Mouse (Mus musculus) kidney, postnatal 4 days (tissue): ENCODE measurements around the gene Ryr1.
A peak's percentile ranks its signal among the peaks of the same experiment; 100 is the strongest.

Experiments used
- DNase-seq, 2 experiments: peaks; one replicate each; pipeline ENCODE4 v3.0.0; 2021; ENCODE audit warnings: mixed read lengths in 2 of 2

Ryr1 gene

DNA sequence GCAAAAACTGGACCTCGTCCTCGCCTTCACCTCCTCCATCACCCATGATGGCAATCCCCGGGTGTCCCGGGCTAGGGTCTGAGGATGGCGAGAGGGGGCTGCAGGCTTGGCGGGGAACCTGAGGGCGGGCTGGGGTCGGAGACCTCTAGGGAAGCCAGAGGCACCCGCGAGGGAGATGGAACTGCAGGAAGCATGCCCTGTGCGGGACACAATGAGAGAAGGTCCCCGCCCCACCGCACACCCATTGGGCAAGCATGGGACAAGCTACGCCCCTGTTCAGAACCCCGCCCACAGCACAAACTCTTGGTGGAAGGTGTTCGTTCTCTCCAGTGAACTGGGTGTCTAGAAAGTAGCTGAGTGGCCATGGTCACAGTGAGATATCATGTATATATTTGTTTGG lies at the start of gene Ryr1:
TSS of gene Ryr1 (minus strand) at position 210 of the 400 bp plus-strand sequence.
- peak; percentile 75 to 84 for DNase-seq

DNA sequence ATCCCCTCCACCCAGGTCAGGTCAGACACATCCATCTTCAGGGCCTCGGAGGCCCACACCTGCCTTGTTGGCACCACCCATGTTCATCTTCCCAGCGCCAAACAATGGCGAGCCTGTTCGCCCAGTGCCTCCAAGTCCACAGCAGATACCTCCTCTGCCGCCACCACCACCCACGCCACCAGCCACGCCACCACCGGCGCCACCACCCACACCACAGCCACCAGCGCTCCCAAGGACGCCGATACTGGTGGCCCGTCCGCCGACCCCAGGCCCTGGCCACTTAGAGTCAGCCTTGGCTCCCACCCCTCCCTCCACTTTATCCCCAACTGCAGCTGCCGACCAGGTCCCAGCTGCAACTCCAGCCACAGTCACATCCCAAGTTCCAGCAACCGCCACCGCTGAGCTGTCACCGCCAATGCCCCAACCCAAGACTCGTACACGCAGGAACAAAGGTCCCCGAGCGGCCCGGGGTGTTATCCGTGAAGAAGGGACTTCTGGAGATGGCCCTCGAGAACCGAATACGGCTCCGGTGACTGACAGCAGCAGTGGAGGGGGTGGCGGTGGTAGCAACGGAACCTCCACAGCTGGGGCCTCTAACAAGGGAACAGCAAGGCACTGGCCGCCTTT lies 47.5 kb upstream of the Ryr1 start:
- peak in 1 of 2 experiments; percentile 18 for DNase-seq

DNA sequence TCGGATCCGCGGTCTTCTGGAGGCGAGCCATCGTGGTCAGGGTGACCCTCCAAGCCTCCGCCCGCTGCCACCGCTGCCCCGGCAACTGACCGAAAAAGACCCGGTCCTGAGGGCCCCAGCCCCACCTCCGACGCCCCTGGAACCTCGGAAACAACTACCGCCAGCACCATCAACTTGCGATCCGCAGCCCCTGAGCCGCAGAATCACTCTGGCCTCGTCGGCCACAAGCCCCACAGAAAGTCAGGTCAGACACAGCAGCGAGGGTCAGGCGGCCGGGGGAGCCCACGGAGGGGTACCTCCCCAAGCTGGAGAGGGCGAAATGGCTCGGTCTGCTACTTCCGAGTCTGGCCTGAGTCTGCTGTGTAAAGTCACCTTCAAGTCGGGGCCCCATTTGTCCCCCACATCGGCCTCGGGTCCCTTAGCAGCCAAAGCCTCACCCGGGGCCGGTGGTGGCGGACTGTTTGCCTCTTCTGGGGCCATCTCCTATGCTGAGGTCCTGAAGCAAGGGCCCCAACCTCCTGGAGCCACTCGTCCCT lies 46.7 kb upstream of the Ryr1 start:
- DNase-seq: peak; percentile 35 to 39

DNA sequence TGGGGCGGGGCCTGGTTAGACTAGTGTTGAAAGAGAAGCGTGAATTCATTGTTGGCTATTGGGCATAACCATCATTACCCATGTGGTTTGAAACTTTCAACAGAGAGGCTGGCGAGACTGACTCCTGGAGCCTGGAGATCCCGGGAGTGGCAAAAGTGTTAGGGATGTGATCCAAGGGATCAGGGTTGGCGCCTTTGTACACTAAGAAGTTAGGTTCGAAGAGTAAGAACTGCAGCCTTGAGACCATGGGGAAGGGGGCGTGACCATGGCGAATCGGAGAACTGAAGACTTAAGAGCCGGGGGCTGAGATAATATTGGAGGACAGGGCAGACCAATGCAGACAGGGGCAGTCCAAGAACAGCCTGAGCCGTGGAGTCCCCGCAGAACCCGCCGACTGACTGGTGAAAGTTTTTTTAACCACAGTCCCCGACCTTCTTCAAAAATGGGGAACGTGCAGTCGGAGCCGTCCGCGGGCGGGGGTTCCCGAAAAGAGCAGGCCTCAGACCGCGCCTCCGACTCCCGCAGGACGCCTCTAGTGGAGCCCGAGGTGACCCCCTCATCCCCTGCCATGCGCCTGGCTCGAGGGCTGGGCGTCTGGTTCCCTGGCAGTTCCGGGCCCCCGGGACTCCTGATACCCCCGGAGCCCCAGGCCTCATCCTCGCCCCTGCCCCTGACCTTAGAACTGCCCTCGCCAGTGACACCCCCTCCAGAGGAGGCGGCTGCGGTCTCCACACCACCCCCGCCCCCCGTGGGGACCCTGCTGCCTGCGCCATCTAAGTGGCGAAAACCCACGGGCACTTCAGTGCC lies 46.0 kb upstream of the Ryr1 start:
- peak; percentile 41 to 48 for DNase-seq

DNA sequence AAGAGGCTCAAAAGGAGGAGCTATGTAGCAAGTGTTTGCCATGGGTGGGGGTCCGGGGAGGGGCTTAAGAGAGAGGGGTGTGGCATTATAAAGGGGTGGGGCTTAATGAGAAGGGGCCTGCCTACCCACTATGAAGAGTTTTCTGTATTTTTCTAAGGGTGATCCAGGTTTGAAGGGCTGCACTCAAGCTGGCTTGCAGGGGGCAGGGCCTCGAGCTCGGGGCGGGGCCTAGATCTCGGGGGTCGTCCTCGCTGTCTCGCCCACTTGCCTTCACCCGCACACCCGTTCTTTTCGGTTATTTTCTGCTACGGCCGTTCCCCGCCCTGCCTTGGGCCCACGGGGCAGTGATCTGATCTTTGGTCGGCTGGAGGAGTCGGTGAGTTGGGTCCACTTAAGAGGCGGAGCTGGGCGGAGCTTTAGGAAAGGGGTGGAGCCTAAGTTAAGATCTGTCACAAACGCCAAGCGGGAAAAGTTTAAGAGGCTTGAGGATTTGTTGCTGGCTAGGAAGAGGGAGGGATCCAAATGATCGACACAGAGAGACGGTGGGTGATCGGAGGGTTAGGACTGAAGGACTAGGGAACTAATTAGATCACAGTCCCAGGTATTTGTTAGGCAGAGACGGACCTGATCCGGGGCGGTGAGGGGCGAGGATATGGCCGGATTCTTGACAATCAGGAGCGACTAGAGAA lies 45.2 kb upstream of the Ryr1 start, which contains the start of the genes Ggn and Spred3:
TSS of gene Ggn (plus strand) at position 145 of the 689 bp plus-strand sequence.
TSS of gene Spred3 (minus strand) at position 346 of the 689 bp plus-strand sequence.
- DNase-seq: peak; percentile 89 to 93

DNA sequence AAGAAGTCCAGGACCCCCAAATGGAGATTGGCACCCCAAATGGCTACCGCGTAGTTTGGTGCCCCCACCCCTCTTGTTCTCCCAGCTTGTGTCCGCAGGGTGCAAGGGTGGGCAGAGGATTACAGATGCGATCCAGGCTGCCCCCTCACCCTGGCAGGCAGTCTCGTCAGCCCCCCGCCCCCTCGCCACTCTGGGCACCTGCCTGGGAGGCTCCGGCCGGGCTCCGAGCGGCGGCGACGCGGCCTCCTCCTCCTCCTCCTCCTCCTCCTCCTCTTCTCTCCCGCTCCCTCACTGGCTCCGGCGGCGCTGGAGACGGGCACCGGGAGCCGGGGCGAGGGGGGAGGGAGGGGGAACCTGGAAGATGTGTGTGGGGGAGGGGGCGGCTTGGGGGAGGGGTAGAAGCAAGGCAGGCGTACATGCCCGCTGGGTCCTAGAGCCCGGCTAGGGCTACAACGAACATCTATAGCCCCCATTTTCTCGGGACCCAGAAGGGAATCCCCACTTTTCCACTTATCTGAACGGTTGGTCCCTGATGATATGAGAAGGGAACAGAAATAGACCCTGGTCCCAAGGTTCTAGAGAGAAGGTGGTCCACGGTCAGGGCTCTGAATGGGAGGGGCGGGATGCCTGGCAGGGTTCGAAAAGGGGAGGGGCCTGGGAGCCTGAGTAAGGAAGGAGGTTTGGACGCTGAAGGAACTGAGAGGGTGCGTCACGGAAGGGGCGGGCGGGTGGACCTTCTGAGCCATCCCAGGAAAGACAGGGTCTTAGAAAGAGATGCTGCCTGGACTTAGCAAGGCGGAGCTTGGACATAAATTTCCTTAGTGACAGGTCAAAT lies 44.5 kb upstream of the Ryr1 start:
- DNase-seq: peak; percentile 91 to 93

DNA sequence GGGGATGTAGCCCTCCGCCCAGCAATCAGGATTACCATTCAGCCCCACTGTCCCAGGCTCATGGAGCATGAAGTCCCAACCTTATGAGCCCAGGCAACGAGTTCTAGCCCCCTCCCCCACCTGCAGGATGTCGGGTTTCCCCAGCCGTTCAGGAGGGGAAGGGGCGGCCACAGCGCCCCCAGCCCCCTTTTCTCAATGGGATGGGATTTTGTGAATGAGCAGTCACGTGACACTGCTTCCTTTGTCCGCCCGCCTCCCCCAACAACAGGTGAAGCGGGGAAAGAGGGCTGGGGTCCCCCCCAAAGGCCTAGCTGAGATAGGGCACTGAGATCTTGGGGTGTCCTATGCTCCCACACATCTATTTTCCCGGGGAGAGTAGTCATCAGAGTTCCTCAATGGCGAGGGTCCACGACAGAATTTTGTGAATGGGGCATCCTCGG lies 43.8 kb upstream of the Ryr1 start:
- DNase-seq: peak; percentile 28 to 35

DNA sequence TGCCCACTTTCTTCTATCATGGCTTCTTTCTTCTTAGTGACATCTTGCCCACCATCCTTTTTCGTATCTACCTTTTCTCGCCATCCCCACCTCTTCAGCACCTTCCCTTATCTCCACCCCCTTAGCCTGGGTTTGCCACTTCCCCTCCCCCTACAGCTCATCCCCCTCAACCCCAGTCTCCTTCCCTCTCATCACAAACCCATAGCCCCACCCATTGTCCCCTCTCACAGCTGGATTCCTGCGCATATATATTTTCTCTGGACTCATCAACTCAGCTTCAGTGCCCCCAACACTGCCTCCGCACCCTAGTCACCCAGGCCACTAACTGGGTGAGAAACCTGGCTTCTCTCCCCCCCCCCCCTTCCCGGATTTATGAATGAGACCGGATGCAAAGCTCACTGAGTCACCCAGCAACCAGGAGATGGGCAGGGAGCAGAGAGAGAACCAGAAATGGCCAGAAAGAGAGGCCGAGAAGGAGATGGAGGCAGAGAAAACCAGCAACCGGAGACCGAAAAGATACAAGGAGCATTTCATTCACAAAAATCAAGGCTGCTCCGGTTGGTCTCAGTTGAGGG lies 43.2 kb upstream of the Ryr1 start:
- DNase-seq: no peak

DNA sequence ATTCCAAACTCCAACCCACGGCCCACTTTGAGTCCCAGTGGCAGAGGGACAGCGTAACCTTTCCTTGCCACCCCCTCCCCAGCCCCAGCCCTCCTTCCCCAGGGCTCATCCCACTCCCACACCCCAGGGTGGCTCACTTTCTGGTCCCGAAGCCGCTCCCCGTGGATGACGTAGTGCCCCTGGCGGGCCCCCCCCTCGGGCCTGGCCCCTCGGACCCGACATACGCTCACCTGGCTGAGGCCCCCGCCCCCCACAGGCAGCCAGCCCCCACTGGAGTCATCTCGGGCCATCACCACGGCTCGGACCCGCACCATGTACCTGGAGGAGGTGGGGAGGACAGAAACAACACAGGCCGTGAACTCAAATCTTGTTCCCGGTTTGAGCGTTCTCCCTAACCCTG lies 42.7 kb upstream of the Ryr1 start:
- no peak for DNase-seq

DNA sequence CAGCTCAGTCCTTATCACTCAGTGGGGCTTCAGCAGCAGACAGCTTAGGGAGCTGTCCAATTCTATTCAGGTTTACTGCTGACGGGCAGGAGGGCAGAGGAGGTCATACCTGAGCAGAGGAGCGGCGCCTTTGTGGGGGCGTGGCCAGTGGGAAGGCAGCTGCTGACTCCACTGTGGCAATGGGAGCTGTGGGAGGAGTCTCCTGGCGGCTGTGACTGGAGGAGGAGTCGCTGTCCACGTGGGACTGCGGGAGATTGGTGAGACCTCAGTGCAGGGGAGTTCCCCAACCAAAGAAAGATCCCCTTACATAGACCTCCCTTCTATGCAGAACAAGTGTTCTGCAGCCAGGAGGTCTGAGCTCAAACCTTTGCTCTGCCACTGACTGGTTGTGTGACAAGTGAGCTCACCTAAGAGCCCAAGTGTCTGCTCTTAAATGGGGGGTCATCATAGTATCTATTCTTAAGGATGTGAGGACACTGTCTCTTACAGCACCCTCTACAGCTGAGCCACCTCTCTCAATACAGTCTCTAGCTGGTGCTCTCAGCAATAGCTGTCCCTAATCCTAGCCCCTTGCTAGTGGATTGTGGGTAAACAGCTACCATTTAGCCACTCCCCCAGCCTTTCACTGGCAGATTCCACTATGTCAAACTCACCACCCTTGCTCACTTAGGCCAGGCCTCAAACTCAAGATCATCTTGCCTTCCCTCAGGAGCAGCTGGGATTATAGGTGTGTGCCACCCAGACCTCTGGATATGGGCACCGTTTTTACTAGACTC lies 38.0 kb upstream of the Ryr1 start:
- DNase-seq: peak; percentile 79 to 86

DNA sequence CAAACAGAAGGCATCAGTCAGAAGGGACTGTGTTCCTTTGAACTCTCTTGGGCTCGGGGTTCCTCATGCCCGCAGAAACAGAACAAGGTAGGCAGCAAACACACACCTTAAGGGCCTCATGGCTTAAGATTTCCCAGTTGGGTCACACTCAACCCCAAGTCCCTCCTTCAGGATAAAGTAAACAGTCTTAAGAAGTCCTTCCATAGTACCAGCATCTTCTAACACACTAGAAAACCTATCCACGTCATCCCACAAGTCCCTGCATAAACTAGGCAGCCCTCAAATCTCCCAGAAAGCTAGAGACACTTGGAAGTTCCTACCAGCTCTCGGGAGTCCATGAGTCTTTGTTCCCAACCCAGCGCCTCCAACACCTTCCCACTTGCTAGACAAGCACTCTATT lies 37.3 kb upstream of the Ryr1 start:
- DNase-seq: no peak

DNA sequence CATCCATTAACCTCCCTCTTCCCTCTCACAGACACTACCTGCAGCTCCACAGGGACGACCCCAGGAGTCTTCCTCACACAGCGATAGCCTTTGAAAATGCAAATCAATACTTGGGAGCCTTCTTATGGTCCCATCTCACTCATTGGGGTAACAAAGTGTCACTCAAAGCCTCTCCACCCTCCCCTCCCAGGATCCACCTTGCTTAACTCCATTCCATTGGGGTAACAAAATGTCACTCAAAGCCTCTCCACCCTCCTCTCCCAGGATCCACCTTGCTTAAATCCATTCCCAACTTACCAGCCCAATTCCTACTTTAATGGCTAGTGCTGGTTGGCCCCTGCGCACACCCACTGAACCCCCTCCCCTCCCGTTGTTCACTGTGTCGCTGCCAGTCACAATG lies 33.3 kb upstream of the Ryr1 start:
- DNase-seq: no peak

DNA sequence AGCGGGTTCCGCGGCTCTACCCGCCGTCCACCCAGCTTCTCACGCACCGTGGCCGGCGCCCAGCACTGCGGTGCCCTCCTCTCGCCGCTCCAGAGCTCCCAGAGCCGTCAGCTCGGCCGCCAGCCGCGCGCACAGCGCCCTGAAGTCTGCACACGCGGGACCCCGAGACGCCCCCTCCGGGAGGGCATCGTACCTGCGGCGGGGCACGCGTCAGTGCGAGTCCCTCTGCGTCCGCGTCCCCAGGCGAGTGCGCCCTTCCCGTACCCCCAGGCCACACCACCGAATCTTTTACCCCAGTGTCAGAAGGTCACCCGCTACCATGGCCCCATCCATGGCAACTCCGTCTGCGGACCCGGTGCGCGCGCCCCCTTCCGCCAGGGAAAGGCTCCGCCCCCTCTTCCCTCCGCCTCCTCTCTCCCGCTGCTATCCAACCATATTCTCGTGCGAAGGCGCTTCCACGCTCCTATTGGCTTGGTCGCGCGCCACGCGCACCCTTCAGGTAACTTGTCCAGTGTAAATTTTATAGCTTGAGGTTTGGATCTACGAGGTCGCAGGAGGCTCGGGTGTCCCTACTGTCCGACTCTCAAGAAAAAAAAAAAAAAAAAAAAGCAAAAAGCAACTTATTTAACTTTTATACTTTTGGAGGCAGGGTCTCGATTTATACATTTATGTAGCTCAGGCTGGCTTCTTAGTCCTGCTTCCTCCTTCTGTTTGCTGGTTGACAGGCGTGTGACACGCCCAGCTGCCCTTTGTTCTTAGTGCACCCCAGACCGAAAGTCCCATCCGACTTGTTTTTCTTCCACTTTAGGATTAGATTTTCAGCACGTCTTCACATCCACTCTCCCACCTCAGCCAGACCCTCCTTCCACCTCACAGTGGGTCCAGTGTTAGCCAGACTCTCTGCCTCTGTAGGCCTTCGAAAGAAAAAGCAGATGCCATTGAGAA lies 31.1 kb upstream of the Ryr1 start, which contains the start of gene Fam98c:
TSS of gene Fam98c (minus strand) at position 397 of the 945 bp plus-strand sequence.
- DNase-seq: peak; percentile 87 to 93

DNA sequence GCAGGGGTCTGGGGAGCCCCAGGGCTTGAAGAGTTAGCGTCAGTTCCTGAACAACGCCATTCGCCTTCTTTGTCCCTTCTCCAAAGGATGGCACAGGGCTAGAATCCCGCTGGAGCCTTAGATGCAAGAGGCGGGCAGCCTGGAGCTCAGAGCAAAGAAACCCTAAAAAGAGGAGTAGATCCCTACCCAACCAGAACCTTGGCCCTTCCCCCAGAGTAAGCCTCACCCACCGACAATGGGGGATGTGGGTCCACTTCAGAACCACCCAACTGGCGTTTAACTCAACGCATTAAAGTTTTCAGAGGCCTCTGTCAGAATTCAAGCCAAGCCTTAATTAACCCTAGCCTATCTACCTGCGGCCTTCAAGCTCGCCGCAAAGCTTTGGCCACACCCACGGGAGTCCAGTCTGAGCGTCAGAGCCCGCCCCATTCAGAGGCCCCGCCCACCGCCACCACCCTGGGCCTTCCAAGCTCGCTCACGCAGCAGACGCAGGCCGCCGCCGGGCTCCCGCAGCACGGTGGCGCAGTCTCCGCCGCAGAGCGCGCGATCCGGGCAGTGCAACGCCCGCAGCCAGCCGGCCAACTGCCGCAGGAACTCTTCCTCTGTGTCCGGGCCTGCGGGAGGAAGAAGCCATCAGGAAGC lies 30.3 kb upstream of the Ryr1 start:
- DNase-seq: peak; percentile 92 to 95

DNA sequence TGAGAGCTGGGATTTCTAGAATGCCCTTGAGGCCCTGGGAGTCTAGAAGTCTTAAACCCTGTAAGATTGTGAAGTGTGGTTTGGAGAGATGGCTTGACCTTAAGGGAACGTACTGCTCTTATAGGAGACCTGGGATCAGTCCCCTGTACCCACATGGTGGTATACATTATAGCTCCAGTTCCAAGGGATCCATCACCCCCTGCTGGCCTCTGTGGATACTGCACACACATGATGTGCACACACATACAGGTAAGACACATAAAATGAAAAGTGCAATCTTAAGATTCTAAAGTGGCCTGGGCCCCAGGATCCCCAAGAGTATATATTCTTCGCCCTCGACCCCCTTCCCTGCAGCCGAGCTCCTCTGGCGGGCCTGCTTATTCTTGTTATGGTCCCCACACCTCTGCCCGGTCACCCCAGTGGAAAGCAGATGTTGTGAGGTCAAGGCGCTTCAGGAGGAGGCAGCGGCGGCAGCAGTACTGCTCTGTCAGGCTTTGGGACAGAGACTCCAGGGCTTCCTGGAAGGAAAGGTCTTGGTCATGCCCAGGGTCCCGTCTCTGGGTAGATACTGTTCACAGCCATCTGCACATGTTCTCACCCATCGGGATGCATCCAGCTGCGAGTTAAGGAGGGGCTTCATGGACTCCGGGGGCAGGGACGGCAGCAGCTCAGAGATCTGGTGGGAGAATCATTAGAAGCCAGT lies 29.2 kb upstream of the Ryr1 start:
- DNase-seq: no peak

DNA sequence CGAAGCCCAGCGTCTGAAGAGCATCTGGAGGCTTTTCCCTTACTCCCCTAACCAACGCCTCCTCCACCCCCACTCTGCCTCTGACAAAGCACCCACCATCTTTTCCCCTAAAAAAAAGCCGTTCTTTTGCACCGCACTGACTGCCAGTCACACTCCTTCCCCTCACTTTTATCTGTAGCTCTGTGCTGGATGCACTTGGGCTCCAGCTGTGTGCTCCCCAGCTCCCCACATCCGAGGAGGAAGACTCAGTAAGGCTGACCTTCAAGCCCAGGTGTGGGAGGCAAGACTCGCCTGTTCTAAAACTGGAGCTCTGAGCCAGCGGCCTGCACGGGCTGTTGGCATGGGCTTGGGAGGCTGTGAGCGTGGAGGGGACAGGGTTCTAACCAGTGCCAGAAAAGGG lies 26.5 kb upstream of the Ryr1 start:
- DNase-seq: no peak

DNA sequence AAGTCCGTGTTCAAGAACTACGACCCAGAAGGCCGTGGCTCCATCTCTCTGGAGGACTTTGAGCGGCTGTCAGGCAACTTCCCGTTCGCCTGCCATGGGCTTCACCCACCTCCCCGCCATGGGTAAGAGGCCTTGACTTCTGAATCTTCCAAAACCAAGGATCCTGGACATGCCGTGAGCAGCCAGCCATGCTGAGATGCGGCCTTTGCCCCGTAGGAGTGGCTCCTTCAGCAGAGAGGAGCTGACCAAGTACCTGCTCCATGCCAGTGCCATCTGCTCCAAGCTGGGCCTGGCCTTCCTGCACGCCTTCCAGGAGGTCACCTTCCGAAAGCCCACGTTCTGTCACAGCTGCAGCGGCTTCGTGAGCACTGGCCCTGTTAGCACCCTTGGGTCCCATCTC lies 23.8 kb upstream of the Ryr1 start:
- DNase-seq: no peak

DNA sequence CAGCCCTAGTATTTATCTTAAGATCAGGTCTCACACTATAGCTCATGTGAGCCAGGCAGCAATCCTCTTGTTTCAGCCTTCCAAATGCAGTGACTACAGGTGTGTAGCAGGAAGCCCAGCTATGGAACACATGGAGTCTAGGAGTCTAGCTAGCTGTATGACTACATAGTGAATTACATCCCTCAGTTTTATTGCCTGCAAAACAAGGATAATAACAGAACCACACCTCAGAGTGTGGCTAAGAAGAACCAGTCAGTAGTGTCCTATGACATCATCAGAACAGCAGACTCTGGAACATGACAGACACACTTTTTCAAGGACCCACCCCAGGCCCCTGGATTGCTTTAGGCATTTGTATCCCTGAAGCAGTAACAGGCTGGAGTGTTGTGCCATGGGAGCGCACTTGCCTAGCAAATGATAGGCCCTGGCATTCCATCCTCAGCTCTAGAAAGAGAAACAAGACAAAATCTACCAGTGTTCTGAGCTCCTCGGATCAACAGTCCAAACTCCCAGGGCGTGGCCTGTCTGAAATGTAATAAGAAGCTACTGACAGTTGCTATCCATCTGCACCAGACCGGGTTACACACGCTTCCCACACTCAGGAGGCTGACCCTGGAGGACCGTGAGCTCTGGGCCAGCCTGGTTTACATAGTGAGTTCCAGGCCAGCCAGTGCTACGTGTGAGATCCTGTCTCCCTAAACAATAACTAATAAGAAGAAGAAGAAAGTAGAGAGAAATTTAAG lies 21.8 kb upstream of the Ryr1 start:
- DNase-seq: no peak
